Mouse (Mus musculus) liver, embryonic 16.5 days (tissue): ENCODE measurements around the gene Pilra. TPM values are rescaled to one million over a fixed set of nuclear protein-coding genes. Genes with fewer than 3 reads are reported as not detected.
A peak's percentile ranks its signal among the peaks of the same experiment; 100 is the strongest.
"Not testable (repeated sequence)": the region's sequence is repeated elsewhere in the genome, so short reads cannot be mapped to it uniquely, and the experiment has no call there.

ENCODE experiments used
- ATAC-seq: fragments of 200-750 bp; cut with Nextera tagmentation; 2 replicates; pipeline ENCODE4 v1.8.0; 2017; ENCODE audit warnings: low read depth, mild to moderate bottlenecking, moderate number of reproducible peaks, moderate library complexity
- H3K27ac ChIP-seq: fragments of 300-500 bp; sonication (generic); 2 replicates; pipeline ENCODE4 v1.5.1; 2014; ENCODE audit warnings: mild to moderate bottlenecking, low read length
- H3K27me3 ChIP-seq: fragments of 300-500 bp; sonication (generic); 2 replicates; pipeline ENCODE4 v1.6.1; 2014; ENCODE audit warnings: low read depth, low read length, mixed read lengths; ENCODE audit not compliant: control insufficient read depth, insufficient read depth
- H3K36me3 ChIP-seq: fragments of 300-500 bp; sonication (generic); 2 replicates; pipeline ENCODE4 v1.6.1; 2014; ENCODE audit warnings: mild to moderate bottlenecking; ENCODE audit not compliant: control insufficient read depth, insufficient read depth
- H3K4me1 ChIP-seq: fragments of 300-500 bp; sonication (generic); 2 replicates; pipeline ENCODE4 v1.6.1; 2014; ENCODE audit warnings: low read depth, low read length, mixed read lengths; ENCODE audit not compliant: control insufficient read depth
- H3K4me2 ChIP-seq: fragments of 300-500 bp; sonication (generic); 2 replicates; pipeline ENCODE4 v1.6.1; 2014; ENCODE audit warnings: low read depth, low read length, mixed read lengths
- H3K4me3 ChIP-seq: fragments of 300-500 bp; sonication (generic); 2 replicates; pipeline ENCODE4 v1.5.1; 2014; ENCODE audit warnings: low read depth, mild to moderate bottlenecking, low read length
- H3K9ac ChIP-seq: fragments of 300-500 bp; sonication (generic); 2 replicates; pipeline ENCODE4 v1.6.1; 2014; ENCODE audit warnings: low read depth, low read length
- H3K9me3 ChIP-seq: fragments of 300-500 bp; sonication (generic); replicated peaks from 2 replicates; pipeline ENCODE4 v1.6.1; 2016; ENCODE audit warnings: low read length; ENCODE audit not compliant: control insufficient read depth
- WGBS: fragments of 180-500 bp; shearing (Covaris S2); extraction: QIAGEN DNeasy Blood & Tissue Kit; methylation state at CpG from one replicate; pipeline ENCODE4 v1.1.7; 2014; ENCODE audit not compliant: insufficient replicate concordance; 5-methylcytosine and 5-hydroxymethylcytosine counted together
- polyA plus RNA-seq: library from polyadenylated mRNA; unstranded; fragments of >200 nt; fragmentation: Nextera tagmentation; extraction: Ambion mirVana; gene quantifications from 2 replicates; pipeline ENCODE4 v1.2.1, GENCODE M21; 2015

Pilra gene
- 5.1 and 6.1 TPM in 2 replicates for polyA plus RNA-seq

GRCm38 (mm10) chr5:137835966-137836520 lies at the start of gene Pilra:
Pilra (minus strand) TSS chr5:137836281.
- H3K27me3 ChIP-seq, H3K9ac ChIP-seq, H3K4me1 ChIP-seq, ATAC-seq, H3K27ac ChIP-seq, H3K9me3 ChIP-seq, H3K36me3 ChIP-seq, H3K4me2 ChIP-seq: not testable (repeated sequence)
- 29% methylated on average over 2 of the region's 2 CpGs for WGBS
- H3K4me3 ChIP-seq: peak within 1 kb of the TSS; percentile 13; the same call in 1 of the 2 replicates

DNA sequence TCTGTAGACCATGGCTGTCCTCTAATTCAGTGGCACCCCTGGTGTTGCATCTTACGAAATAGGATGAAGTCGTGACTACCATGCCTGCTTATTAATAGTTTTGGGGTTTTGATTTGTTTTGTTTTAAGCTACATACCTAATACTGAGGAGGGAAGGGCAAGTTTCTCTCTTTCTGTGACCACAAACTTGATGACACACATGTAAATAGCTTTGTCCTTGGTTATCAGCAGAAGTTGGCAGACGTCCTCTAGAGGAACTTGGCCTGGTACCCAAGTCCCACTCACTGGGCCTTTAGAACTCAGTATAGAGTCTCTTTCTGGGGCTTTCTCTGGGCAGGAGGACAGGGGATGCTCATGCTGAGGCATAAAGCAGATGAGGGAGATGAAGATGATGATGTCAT lies 47.3 kb upstream of the Pilra start:
- Histone ChIP-seq H3K27me3 (no peaks in the 10 kb centered on the region), H3K4me3 (no peak overlapping the region), H3K36me3 (no peaks in the 10 kb centered on the region), H3K27ac (no peak overlapping the region), H3K4me2 (no peak overlapping the region), H3K4me1 (no peaks in the 10 kb centered on the region), H3K9me3 (no peaks in the 10 kb centered on the region), H3K9ac (no peak overlapping the region)
- ATAC-seq: no peak
- WGBS: 36% methylated on average over 3 of the region's 3 CpGs

DNA sequence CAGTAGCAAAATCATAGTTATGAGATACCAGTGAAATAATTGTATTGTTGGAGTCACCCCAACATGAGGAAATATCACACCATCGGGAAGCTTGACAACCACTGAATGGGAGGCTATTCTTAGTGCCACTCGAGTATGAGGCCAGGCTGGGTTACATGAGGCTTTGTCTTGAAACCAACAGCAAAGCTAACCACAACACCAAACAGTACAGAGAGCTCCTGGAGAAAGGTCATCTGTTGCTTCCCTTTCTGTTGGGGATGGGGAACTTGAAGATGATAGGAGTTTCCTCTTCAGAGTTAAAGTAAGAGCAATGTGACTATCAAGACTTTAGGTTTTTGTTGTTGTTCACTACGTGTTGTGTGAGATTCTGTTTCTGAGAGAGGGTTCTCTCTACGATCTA lies 46.8 kb upstream of the Pilra start:
- H3K4me2 ChIP-seq: no peak overlapping the region
- H3K27me3 ChIP-seq: no peaks in the 10 kb centered on the region
- no peak for ATAC-seq
- no peak overlapping the region for H3K9ac ChIP-seq
- H3K9me3 ChIP-seq: no peaks in the 10 kb centered on the region
- no peaks in the 10 kb centered on the region for H3K36me3 ChIP-seq
- no peaks in the 10 kb centered on the region for H3K4me1 ChIP-seq
- H3K27ac ChIP-seq: no peak overlapping the region
- 17% methylated on average over 4 of the region's 4 CpGs for WGBS
- H3K4me3 ChIP-seq: no peak overlapping the region

DNA sequence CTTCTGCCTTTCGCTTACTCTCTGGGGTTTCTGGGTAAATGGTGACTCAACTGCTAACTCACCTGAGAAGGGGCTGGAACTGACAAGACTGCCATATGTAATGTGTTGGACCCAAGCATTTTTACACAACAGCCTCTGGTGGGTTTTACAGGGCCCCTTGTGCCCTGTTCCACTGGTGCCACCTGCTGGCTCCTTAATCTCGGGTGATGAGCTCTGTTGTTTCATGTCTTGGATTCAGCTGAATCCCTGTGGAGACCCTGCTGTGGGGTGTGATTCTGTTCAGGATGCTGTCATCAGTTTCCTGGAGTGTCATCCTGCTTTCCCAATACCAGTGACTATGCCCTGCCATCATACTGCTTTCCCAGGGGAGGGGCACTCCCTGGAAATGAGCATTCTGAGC lies 41.8 kb upstream of the Pilra start:
- no peak overlapping the region for H3K4me3 ChIP-seq
- H3K27ac ChIP-seq: no peak overlapping the region
- H3K9me3 ChIP-seq: no peaks in the 10 kb centered on the region
- no peak overlapping the region for H3K9ac ChIP-seq
- no peak overlapping the region for H3K4me2 ChIP-seq
- H3K27me3 ChIP-seq: no peaks in the 10 kb centered on the region
- 38% methylated on average over 2 of the region's 2 CpGs for WGBS
- H3K36me3 ChIP-seq: no peaks in the 10 kb centered on the region
- no peaks in the 10 kb centered on the region for H3K4me1 ChIP-seq
- no peak for ATAC-seq

- ATAC-seq: no peak
- H3K27me3 ChIP-seq: no peaks in the 10 kb centered on the region
- no peaks in the 10 kb centered on the region for H3K4me1 ChIP-seq
- no peak overlapping the region for H3K4me2 ChIP-seq
- WGBS: 45% methylated on average over 2 of the region's 2 CpGs
- H3K9me3 ChIP-seq: no peaks in the 10 kb centered on the region
- no peak overlapping the region for H3K4me3 ChIP-seq
- no peak overlapping the region for H3K27ac ChIP-seq
- H3K9ac ChIP-seq: no peak overlapping the region
- no peaks in the 10 kb centered on the region for H3K36me3 ChIP-seq
Measured at GRCm38 (mm10) chr5:137875054-137875453, 39.0 kb upstream of the Pilra start.

- 11% methylated on average over 1 of the region's 1 CpGs for WGBS
- not testable (repeated sequence) for H3K4me1 ChIP-seq, ATAC-seq, H3K36me3 ChIP-seq, H3K4me3 ChIP-seq, H3K27me3 ChIP-seq, H3K9me3 ChIP-seq, H3K4me2 ChIP-seq, H3K9ac ChIP-seq
- 0 out of 2 replicates have a peak overlapping the region, but pooled peaks have one; percentile 37 for H3K27ac ChIP-seq
Measured at GRCm38 (mm10) chr5:137872381-137872702, 36.3 kb upstream of the Pilra start.

GRCm38 (mm10) chr5:137871644-137872380 lies 35.7 kb upstream of the Pilra start, which contains the start of gene Pilrb2:
Pilrb2 (minus strand) TSS chr5:137871815.
- H3K36me3 ChIP-seq, H3K9ac ChIP-seq, H3K9me3 ChIP-seq, H3K27me3 ChIP-seq, H3K4me2 ChIP-seq, H3K4me1 ChIP-seq: not testable (repeated sequence)
- WGBS: 24% methylated on average over 2 of the region's 3 CpGs
- Histone ChIP-seq H3K27ac (0 out of 2 replicates have a peak within 1 kb of the TSS, but pooled peaks have one; percentile 37), H3K4me3 (peak within 1 kb of the TSS; percentile 8; the same call in 1 of the 2 replicates)
- peak; percentile 21; the same call in 1 of the 2 replicates for ATAC-seq

GRCm38 (mm10) chr5:137868600-137868999 lies 32.5 kb upstream of the Pilra start:
- not testable (repeated sequence) for H3K4me3 ChIP-seq, H3K4me2 ChIP-seq, H3K27ac ChIP-seq, H3K4me1 ChIP-seq, ATAC-seq, H3K36me3 ChIP-seq, H3K27me3 ChIP-seq, H3K9ac ChIP-seq, H3K9me3 ChIP-seq
- WGBS: 55% methylated on average over 2 of the region's 2 CpGs

- not testable (repeated sequence) for H3K4me1 ChIP-seq, H3K27me3 ChIP-seq, H3K9me3 ChIP-seq, H3K27ac ChIP-seq, H3K9ac ChIP-seq, H3K4me2 ChIP-seq, H3K36me3 ChIP-seq, H3K4me3 ChIP-seq, ATAC-seq
- WGBS: 52% methylated on average over 1 of the region's 1 CpGs
Measured at GRCm38 (mm10) chr5:137864008-137864407, 27.9 kb upstream of the Pilra start.
